Comparison of ENCODE assay signal across 19 mouse cellular contexts in genomic region chr15:84839521-84839920, GRCm38 (mm10). TPM values are rescaled to one million over a fixed set of nuclear protein-coding genes. Genes with fewer than 3 reads are reported as not detected.
DNase-seq lines count a peak whose midpoint lies in the region; ATAC-seq lines count a peak whose summit lies in the region.
"Had no signal": no experiment of that assay in that cellular context is flagged by ENCODE, and none has a peak within 500 bp of the region (broad histone marks: within the 10 kb centered on the region; RNA-seq: fewer than 3 reads in every experiment).

No protein-coding gene starts in this region.

- no peak overlapping the region for H3K9ac ChIP-seq in midbrain, embryonic 13.5 days (replicated peaks)
- no peak overlapping the region for H3K9ac ChIP-seq in midbrain, embryonic 14.5 days (replicated peaks; ENCODE audit: low read length)
- H3K9ac ChIP-seq: embryonic facial prominence, embryonic 12.5 days; liver, embryonic 14.5 days; stomach, embryonic 15.5 days had no signal

- H3K27me3 ChIP-seq in midbrain, embryonic 13.5 days, result no peaks in the 10 kb centered on the region
- no peaks in the 10 kb centered on the region for H3K27me3 ChIP-seq in midbrain, embryonic 14.5 days (ENCODE audit: control insufficient read depth, insufficient read depth, low read length)
- H3K27me3 ChIP-seq in limb, embryonic 10.5 days (ENCODE audit: low read depth, poor library complexity, severe bottlenecking), result no peaks in the 10 kb centered on the region
- H3K27me3 ChIP-seq: embryonic facial prominence, embryonic 12.5 days; stomach, embryonic 15.5 days had no signal

- H3K27ac ChIP-seq in midbrain, embryonic 13.5 days, result 0 out of 2 replicates have a peak overlapping the region, but pooled peaks have one; percentile 41
- no peak overlapping the region for H3K27ac ChIP-seq in midbrain, embryonic 14.5 days (replicated peaks; ENCODE audit: low read depth, low read length)
- H3K27ac ChIP-seq in limb, embryonic 10.5 days, result 0 out of 2 replicates have a peak overlapping the region, but pooled peaks have one; percentile 30
- H3K27ac ChIP-seq: embryonic facial prominence, embryonic 12.5 days; forebrain, embryonic 10.5 days; heart, adult 2 months; liver, embryonic 14.5 days; stomach, embryonic 15.5 days had no signal

- no peak overlapping the region for H3K4me2 ChIP-seq in midbrain, embryonic 13.5 days (replicated peaks)
- no peak overlapping the region for H3K4me2 ChIP-seq in midbrain, embryonic 14.5 days (ENCODE audit: low read length)
- H3K4me2 ChIP-seq: embryonic facial prominence, embryonic 12.5 days; stomach, embryonic 15.5 days had no signal

- ATAC-seq in cerebellum, adult (ENCODE audit: insufficient number of reproducible peaks, low FRiP score, low TSS enrichment), result no peak
- no peak for ATAC-seq in midbrain, embryonic 13.5 days
- ATAC-seq in midbrain, embryonic 14.5 days (ENCODE audit: low FRiP score, low TSS enrichment), result no peak
- ATAC-seq: lung, postnatal 0 days had no signal

- H3K9me3 ChIP-seq in midbrain, embryonic 13.5 days, result no peaks in the 10 kb centered on the region
- no peaks in the 10 kb centered on the region for H3K9me3 ChIP-seq in midbrain, embryonic 14.5 days (ENCODE audit: control insufficient read depth, low read length)
- H3K9me3 ChIP-seq in limb, embryonic 10.5 days (replicated peaks), result no peaks in the 10 kb centered on the region
- H3K9me3 ChIP-seq: embryonic facial prominence, embryonic 12.5 days; forebrain, embryonic 10.5 days; megakaryocyte, embryonic 14.5 days; stomach, embryonic 15.5 days had no signal

- WGBS in midbrain, embryonic 13.5 days, result 70% methylated on average over 3 of the region's 3 CpGs
- 65% methylated on average over 3 of the region's 3 CpGs for WGBS in midbrain, embryonic 14.5 days
- 79% methylated on average over 3 of the region's 3 CpGs for WGBS in limb, embryonic 10.5 days

- peak; percentile 49 to 51 for DNase-seq in cerebellum, postnatal 25 days
- DNase-seq in midbrain, embryonic 14.5 days, result no peak
- DNase-seq in NIH3T3 (ENCODE audit: low read depth), result peak; percentile 89
- DNase-seq in limb, embryonic 10.5 days (ENCODE audit: low spot score), result no peak
- DNase-seq in layer of hippocampus, adult 18-20 months (ENCODE audit: low spot score in 2 of 2), result no peak
- DNase-seq in frontal cortex, postnatal 25 days (ENCODE audit: low spot score in 2 of 2), result no peak
- DNase-seq: heart, adult 2 months; kidney, adult 8-10 months; kidney, postnatal 36 days; spleen, adult 18-20 months; thymus, postnatal 25 days had no signal

- H3K4me1 ChIP-seq in midbrain, embryonic 13.5 days (replicated peaks), result peaks cover 63% of the 10 kb centered on the region
- H3K4me1 ChIP-seq in midbrain, embryonic 14.5 days (ENCODE audit: control insufficient read depth, insufficient read depth, low read length), result peaks cover 27% of the 10 kb centered on the region
- H3K4me1 ChIP-seq in limb, embryonic 10.5 days, result peaks cover 42% of the 10 kb centered on the region

- H3K4me3 ChIP-seq in midbrain, embryonic 13.5 days (replicated peaks), result no peak overlapping the region
- H3K4me3 ChIP-seq in midbrain, embryonic 14.5 days (replicated peaks; ENCODE audit: low read depth, low read length), result no peak overlapping the region
- no peak overlapping the region for H3K4me3 ChIP-seq in limb, embryonic 10.5 days
- H3K4me3 ChIP-seq: embryonic facial prominence, embryonic 12.5 days; forebrain, embryonic 10.5 days; heart, adult 2 months; megakaryocyte, embryonic 14.5 days; stomach, embryonic 15.5 days had no signal

- H3K36me3 ChIP-seq in midbrain, embryonic 13.5 days, result peaks cover 15% of the 10 kb centered on the region; the same call in 1 of the 2 replicates
- 0 out of 2 replicates have a peak, but pooled peaks cover 3% of the 10 kb centered on the region for H3K36me3 ChIP-seq in midbrain, embryonic 14.5 days (ENCODE audit: control insufficient read depth, insufficient read depth, low read length)
- no peaks in the 10 kb centered on the region for H3K36me3 ChIP-seq in limb, embryonic 10.5 days
- H3K36me3 ChIP-seq: embryonic facial prominence, embryonic 12.5 days; stomach, embryonic 15.5 days had no signal

RNA-seq across cellular contexts. Expression of gene Phf21b, which starts 16.3 kb away (rescaled TPM):
- polyA plus RNA-seq in midbrain, embryonic 13.5 days (2015; fragmentation: Nextera tagmentation; extraction: Ambion mirVana), result 16.2 and 18.8 TPM in 2 replicates
- polyA plus RNA-seq in midbrain, embryonic 14.5 days (2014; fragmentation: Nextera tagmentation; extraction: Ambion mirVana), result 21.7 and 27.4 TPM in 2 replicates
- 1.1 and 1.2 TPM in 2 replicates for polyA plus RNA-seq in limb, embryonic 10.5 days (2016; fragmentation: Nextera tagmentation; extraction: Ambion mirVana)
- total RNA-seq in layer of hippocampus, adult 18-20 months (2021), result 10 to 100 TPM in 1 of 2 experiments, 1 to 10 TPM in 1; 9.9 to 11.1 TPM

Comparison
In these comparisons a context has a peak if more than half of its experiments do, and no peak if none do; other contexts are left out.
1. DNase-seq: peak in cerebellum, postnatal 25 days (2 of 2) and NIH3T3 (single experiment); none in midbrain, embryonic 14.5 days (single experiment), limb, embryonic 10.5 days (single experiment), layer of hippocampus, adult 18-20 months (0 of 2) and frontal cortex, postnatal 25 days (0 of 2).